Mouse (Mus musculus) thymus, postnatal 0 days (tissue): ENCODE results near the gene Zbtb39. TPM values are rescaled to one million over a fixed set of nuclear protein-coding genes. Genes with fewer than 3 reads are reported as not detected.
"Not testable (repeated sequence)": the region's sequence is repeated elsewhere in the genome, so short reads cannot be mapped to it uniquely, and the experiment has no call there.

Source experiments
- DNase-seq: peaks from one replicate; pipeline ENCODE4 v3.0.0-alpha.2; 2015; ENCODE audit warnings: low spot score
- polyA plus RNA-seq: library from polyadenylated mRNA; unstranded; fragments of >200 nt; fragmentation: Nextera tagmentation; extraction: Ambion mirVana; gene quantifications from 2 replicates; pipeline ENCODE4 v1.2.1, GENCODE M21; 2015

The Zbtb39 gene
- polyA plus RNA-seq, 1 experiment from 2014 or later, result 1.7 TPM

DNA sequence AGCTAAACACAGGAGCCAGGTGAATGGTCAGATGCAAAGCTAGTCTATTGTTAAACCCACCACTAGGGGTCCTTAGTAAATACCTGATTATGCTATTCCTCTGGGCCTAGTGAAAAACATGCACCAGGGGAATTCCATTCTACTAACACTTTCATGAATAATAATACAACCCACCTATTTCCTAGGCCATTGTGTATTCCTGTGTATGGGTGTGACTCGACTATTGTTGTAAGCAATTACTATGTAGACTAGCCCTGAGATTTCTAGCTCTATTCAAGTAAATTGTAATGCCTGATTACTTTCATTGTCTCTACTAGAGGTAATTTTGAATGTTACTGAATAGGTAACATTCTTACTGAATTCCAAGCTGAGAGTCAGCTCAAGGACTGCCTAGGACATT, 46.1 kb downstream of the Zbtb39 start:
- DNase-seq, result not testable (repeated sequence)

Other genes with a start within 250 kb of the Zbtb39 start
- 0.30 and 0.73 TPM in 2 replicates for gene Stac3, start 237.9 kb upstream of the Zbtb39 start, polyA plus RNA-seq
- gene Ndufa4l2, start 224.6 kb upstream of the Zbtb39 start, polyA plus RNA-seq, result 10.4 and 13.2 TPM in 2 replicates
- 102 and 118 TPM in 2 replicates for gene Shmt2, start 217.1 kb upstream of the Zbtb39 start, polyA plus RNA-seq
- gene Nxph4, start 205.0 kb upstream of the Zbtb39 start, polyA plus RNA-seq, result 0.19 and 0.23 TPM in 2 replicates
- gene Lrp1, start 118.4 kb upstream of the Zbtb39 start, polyA plus RNA-seq, result 8.0 and 8.6 TPM in 2 replicates
- gene Stat6, start 96.6 kb upstream of the Zbtb39 start, polyA plus RNA-seq, result 38.4 and 47.9 TPM in 2 replicates
- gene Nemp1, start 72.6 kb upstream of the Zbtb39 start, polyA plus RNA-seq, result 10.6 and 10.9 TPM in 2 replicates
- 9.2 and 10.0 TPM in 2 replicates for gene Nab2, start 71.0 kb upstream of the Zbtb39 start, polyA plus RNA-seq
- gene Myo1a, start 34.4 kb upstream of the Zbtb39 start, polyA plus RNA-seq, result 0.62 and 0.68 TPM in 2 replicates
- gene Tac2, start 15.1 kb upstream of the Zbtb39 start, polyA plus RNA-seq, result 3.1 and 3.9 TPM in 2 replicates
- gene Gpr182, start 12.2 kb downstream of the Zbtb39 start, polyA plus RNA-seq, result 0.90 and 1.1 TPM in 2 replicates
- gene Rdh1, start 20.2 kb downstream of the Zbtb39 start, polyA plus RNA-seq, result 0.03 TPM in 1 of 2 replicates, not detected in the other
- 0.09 TPM in 1 of 2 replicates, not detected in the other for gene Rdh16f1, start 20.2 kb downstream of the Zbtb39 start, polyA plus RNA-seq
- not detected in 2 replicates for gene Rdh9, start 36.8 kb downstream of the Zbtb39 start, polyA plus RNA-seq
- 0.05 TPM in 1 of 2 replicates, not detected in the other for gene Rdh16, start 61.6 kb downstream of the Zbtb39 start, polyA plus RNA-seq
- not detected in 2 replicates for gene Rdh19, start 110.4 kb downstream of the Zbtb39 start, polyA plus RNA-seq
- 0.10 TPM in 1 of 2 replicates, not detected in the other for gene Rdh16f2, start 126.9 kb downstream of the Zbtb39 start, polyA plus RNA-seq
- not detected in 2 replicates for gene Rdh7, start 149.3 kb downstream of the Zbtb39 start, polyA plus RNA-seq
- gene Sdr9c7, start 159.0 kb downstream of the Zbtb39 start, polyA plus RNA-seq, result 0.33 and 0.39 TPM in 2 replicates